Comparison of ENCODE assay signal across 26 mouse cellular contexts in genomic region chr19:22828198-22828742, GRCm38 (mm10).
DNase-seq lines count a peak whose midpoint lies in the region; ATAC-seq and TF ChIP-seq lines count a peak whose summit lies in the region.
"Had no signal": no experiment of that assay in that cellular context is flagged by ENCODE, and none has a peak within 500 bp of the region (broad histone marks: within the 10 kb centered on the region; RNA-seq: fewer than 3 reads in every experiment).

No protein-coding gene starts in this region.

- intact Hi-C loops in heart, adult 2 months (cut with DNase I) = no loop called here

- H3K9ac ChIP-seq in heart, adult 2 months (ENCODE audit: low read depth, low read length) = no peak overlapping the region
- H3K9ac ChIP-seq: forebrain, embryonic 13.5 days; hindbrain, embryonic 13.5 days; intestine, embryonic 15.5 days had no signal

- WGBS in heart, adult 2 months = 65% methylated on average over 2 of the region's 2 CpGs

- no peak for TF ChIP-seq POLR2A in heart, adult 2 months (IDR thresholded peaks at IDR 0.05; ENCODE audit: insufficient read depth, low read depth, low read length)

- H3K4me1 ChIP-seq in heart, adult 2 months (ENCODE audit: control insufficient read depth, insufficient read depth, low read length) = no peaks in the 10 kb centered on the region
- H3K4me1 ChIP-seq: intestine, embryonic 15.5 days had no signal

- TF ChIP-seq CTCF in heart, adult 2 months (IDR thresholded peaks at IDR 0.05) = no peak

- no peaks in the 10 kb centered on the region for H3K79me2 ChIP-seq in heart, adult 2 months (replicated peaks; ENCODE audit: control insufficient read depth, insufficient read depth, low read length)

- ATAC-seq in erythroid progenitor cell, adult 5-6 weeks (replicated peaks; ENCODE audit: low FRiP score, poor library complexity, severe bottlenecking) = no peak
- ATAC-seq: activated CD4-positive, CD25-positive, alpha-beta regulatory T cell, adult 4 months; forebrain, embryonic 13.5 days; forebrain, embryonic 16.5 days; hindbrain, embryonic 16.5 days; intestine, embryonic 15.5 days had no signal

- peak; percentile 16 for DNase-seq in heart, adult 8-10 months (ENCODE audit: low spot score)
- no peak for DNase-seq in heart, adult 2 months
- DNase-seq in Muller cell, postnatal 12 days (ENCODE audit: inconsistent ontology term) = peak; percentile 87
- peak; percentile 18 for DNase-seq in R1 (ENCODE audit: low read depth, low spot score)
- peak; percentile 41 for DNase-seq in skeletal muscle tissue, adult 2 months (ENCODE audit: low read depth, low spot score)
- no peak for DNase-seq in lung, postnatal 14 days
- DNase-seq in frontal cortex, postnatal 14 days (ENCODE audit: low spot score in 2 of 2) = no peak
- DNase-seq: adrenal gland, adult 8-10 months; adrenal gland, postnatal 25 days; B cell, adult 2 months; cerebellum, adult 18-20 months; cerebellum, adult 9-10 months; cerebellum, postnatal 14 days; gastrocnemius, postnatal 10 days; gastrocnemius, postnatal 36 days; heart, postnatal 36 days; kidney, adult 11 months; kidney, adult 9 months had no signal

- H3K27ac ChIP-seq in heart, adult 2 months = no peak overlapping the region
- H3K27ac ChIP-seq: forebrain, embryonic 13.5 days; hindbrain, embryonic 10.5 days; hindbrain, embryonic 13.5 days; intestine, embryonic 15.5 days had no signal

- H3K27me3 ChIP-seq in heart, adult 2 months (ENCODE audit: control insufficient read depth, insufficient read depth, low read length) = no peaks in the 10 kb centered on the region
- H3K27me3 ChIP-seq: forebrain, embryonic 13.5 days; intestine, embryonic 15.5 days had no signal

- no peak for TF ChIP-seq EP300 in heart, adult 2 months (IDR thresholded peaks at IDR 0.05; ENCODE audit: insufficient read depth, low read depth, low read length)

- H3K4me3 ChIP-seq in heart, adult 2 months = no peak overlapping the region
- H3K4me3 ChIP-seq: forebrain, embryonic 13.5 days; hindbrain, embryonic 10.5 days; hindbrain, embryonic 13.5 days; intestine, embryonic 15.5 days had no signal

- no peaks in the 10 kb centered on the region for H3K36me3 ChIP-seq in heart, adult 2 months (ENCODE audit: control insufficient read depth, insufficient read depth, low read length)
- H3K36me3 ChIP-seq: hindbrain, embryonic 10.5 days; hindbrain, embryonic 13.5 days; intestine, embryonic 15.5 days had no signal

Comparison
In these comparisons a context has a peak if more than half of its experiments do, and no peak if none do; other contexts are left out.
1. DNase-seq: peak in heart, adult 8-10 months (single experiment), Muller cell, postnatal 12 days (single experiment), R1 (single experiment) and skeletal muscle tissue, adult 2 months (single experiment); none in heart, adult 2 months (0 of 2), lung, postnatal 14 days (single experiment) and frontal cortex, postnatal 14 days (0 of 2).